Mouse (Mus musculus) cerebellum, adult 9-10 months (tissue): ENCODE measurements around the gene Cys1.

ENCODE experiments used
- DNase-seq: peaks from one replicate; pipeline ENCODE4 v3.0.0; 2022

Cys1 gene

GRCm38 (mm10) chr12:24697484-24698204 is 16.0 kb upstream of the Cys1 start:
- no peak for DNase-seq

- peak; percentile 74 for DNase-seq
These were observed 15.2 kb upstream of the Cys1 start for GRCm38 (mm10) chr12:24696500-24697483.

- DNase-seq = no peak
These were observed 8.7 kb upstream of the Cys1 start for GRCm38 (mm10) chr12:24690351-24690750.

- no peak for DNase-seq
These were observed 5.2 kb upstream of the Cys1 start for GRCm38 (mm10) chr12:24686696-24687346.

- no peak for DNase-seq
These were observed 4.6 kb upstream of the Cys1 start for GRCm38 (mm10) chr12:24686038-24686695.

- DNase-seq = no peak
These were observed 1.8 kb upstream of the Cys1 start for GRCm38 (mm10) chr12:24683461-24683860.

- no peak for DNase-seq
These were observed 950 bp upstream of the Cys1 start for GRCm38 (mm10) chr12:24682563-24682962.

- no peak for DNase-seq
These were observed 924 bp downstream of the Cys1 start for GRCm38 (mm10) chr12:24680492-24681285.

- no peak for DNase-seq
These were observed 1.5 kb downstream of the Cys1 start for GRCm38 (mm10) chr12:24680096-24680491.

- no peak for DNase-seq
These were observed 19.5 kb downstream of the Cys1 start for GRCm38 (mm10) chr12:24662131-24662530.

GRCm38 (mm10) chr12:24661100-24661499 is 20.5 kb downstream of the Cys1 start:
- no peak for DNase-seq

GRCm38 (mm10) chr12:24659923-24660322 is 21.7 kb downstream of the Cys1 start:
- no peak for DNase-seq

GRCm38 (mm10) chr12:24658998-24659397 is 22.6 kb downstream of the Cys1 start:
- no peak for DNase-seq

GRCm38 (mm10) chr12:24656436-24656835 is 25.2 kb downstream of the Cys1 start:
- no peak for DNase-seq

- DNase-seq = no peak
These were observed 27.3 kb downstream of the Cys1 start for GRCm38 (mm10) chr12:24654065-24654862.

GRCm38 (mm10) chr12:24651642-24652342 is 29.8 kb downstream of the Cys1 start:
- DNase-seq = peak; percentile 90

GRCm38 (mm10) chr12:24651063-24651557 is 30.5 kb downstream of the Cys1 start, which contains the start of gene Klf11:
Gene Klf11, plus strand, starts transcription at chr12:24651274.
- peak; percentile 94 for DNase-seq

GRCm38 (mm10) chr12:24650415-24651062 is 31.1 kb downstream of the Cys1 start:
- DNase-seq = no peak

GRCm38 (mm10) chr12:24648094-24648493 is 33.5 kb downstream of the Cys1 start:
- DNase-seq = no peak

- no peak for DNase-seq
These were observed 35.7 kb downstream of the Cys1 start for GRCm38 (mm10) chr12:24645901-24646300.
